Mouse (Mus musculus): Measurements from ENCODE around the gene Krt33b. TPM values are rescaled to one million over a fixed set of nuclear protein-coding genes. Genes with fewer than 3 reads are reported as not detected.

Krt33b gene
- polyA plus RNA-seq, 1 experiment from 2014 or later: not detected

GRCm38 (mm10) chr11:100047193-100047592 lies 17.5 kb upstream of the Krt33b start:
- Histone ChIP-seq H3K9me3 (replicated peaks; ENCODE audit: control insufficient read depth, low read length) (no peaks in the 10 kb centered on the region), H3K9ac (replicated peaks; ENCODE audit: low read length) (no peak overlapping the region), H3K27ac (replicated peaks; ENCODE audit: low read depth, low read length) (no peak overlapping the region), H3K4me3 (ENCODE audit: low read depth, low read length) (no peak overlapping the region), H3K4me2 (ENCODE audit: low read depth, low read length) (no peak overlapping the region), H3K36me3 (replicated peaks; ENCODE audit: control insufficient read depth, insufficient read depth, low read depth, low read length) (no peaks in the 10 kb centered on the region), H3K27me3 (ENCODE audit: control insufficient read depth, insufficient read depth, low read length) (no peaks in the 10 kb centered on the region), H3K4me1 (ENCODE audit: control insufficient read depth, insufficient read depth, low read length) (no peaks in the 10 kb centered on the region)
- WGBS: 86% methylated on average over 2 of the region's 2 CpGs
- no peak for DNase-seq (ENCODE audit: low spot score)
- no peak for ATAC-seq (replicated peaks; ENCODE audit: insufficient number of reproducible peaks, low FRiP score, low TSS enrichment, low read depth)

- H3K4me3 ChIP-seq (ENCODE audit: low read depth, low read length): no peak overlapping the region
- no peak overlapping the region for H3K27ac ChIP-seq (replicated peaks; ENCODE audit: low read depth, low read length)
- 84% methylated on average over 6 of the region's 6 CpGs for WGBS
- ATAC-seq (replicated peaks; ENCODE audit: insufficient number of reproducible peaks, low FRiP score, low TSS enrichment, low read depth) (no peak), DNase-seq (ENCODE audit: low spot score) (no peak)
- no peak overlapping the region for H3K9ac ChIP-seq (replicated peaks; ENCODE audit: low read length)
- H3K27me3 ChIP-seq (ENCODE audit: control insufficient read depth, insufficient read depth, low read length): no peaks in the 10 kb centered on the region
- H3K4me1 ChIP-seq (ENCODE audit: control insufficient read depth, insufficient read depth, low read length): no peaks in the 10 kb centered on the region
- no peak overlapping the region for H3K4me2 ChIP-seq (ENCODE audit: low read depth, low read length)
- no peaks in the 10 kb centered on the region for H3K9me3 ChIP-seq (replicated peaks; ENCODE audit: control insufficient read depth, low read length)
- no peaks in the 10 kb centered on the region for H3K36me3 ChIP-seq (replicated peaks; ENCODE audit: control insufficient read depth, insufficient read depth, low read depth, low read length)
These were observed 16.7 kb upstream of the Krt33b start for GRCm38 (mm10) chr11:100046303-100046866.

- WGBS: 84% methylated on average over 6 of the region's 6 CpGs
- Histone ChIP-seq H3K4me3 (ENCODE audit: low read depth, low read length) (no peak within 1 kb of the TSS), H3K9ac (replicated peaks; ENCODE audit: low read length) (no peak within 1 kb of the TSS), H3K4me2 (ENCODE audit: low read depth, low read length) (no peak within 1 kb of the TSS), H3K27me3 (ENCODE audit: control insufficient read depth, insufficient read depth, low read length) (no peaks in the 10 kb centered on the region), H3K4me1 (ENCODE audit: control insufficient read depth, insufficient read depth, low read length) (no peaks in the 10 kb centered on the region), H3K9me3 (replicated peaks; ENCODE audit: control insufficient read depth, low read length) (no peaks in the 10 kb centered on the region), H3K27ac (replicated peaks; ENCODE audit: low read depth, low read length) (no peak within 1 kb of the TSS), H3K36me3 (replicated peaks; ENCODE audit: control insufficient read depth, insufficient read depth, low read depth, low read length) (no peaks in the 10 kb centered on the region)
- no peak for ATAC-seq (replicated peaks; ENCODE audit: insufficient number of reproducible peaks, low FRiP score, low TSS enrichment, low read depth)
- DNase-seq (ENCODE audit: low spot score): no peak
These were observed 11.8 kb upstream of the Krt33b start, which contains the start of gene Krt34 for GRCm38 (mm10) chr11:100041454-100041853. TSS of gene Krt34 (minus strand) at chr11:100041554.

GRCm38 (mm10) chr11:100021438-100021837 lies 8.2 kb downstream of the Krt33b start:
- ATAC-seq (replicated peaks; ENCODE audit: insufficient number of reproducible peaks, low FRiP score, low TSS enrichment, low read depth) (no peak), DNase-seq (ENCODE audit: low spot score) (no peak)
- no peaks in the 10 kb centered on the region for H3K27me3 ChIP-seq (ENCODE audit: control insufficient read depth, insufficient read depth, low read length)
- H3K9ac ChIP-seq (replicated peaks; ENCODE audit: low read length): no peak overlapping the region
- H3K4me3 ChIP-seq (ENCODE audit: low read depth, low read length): no peak overlapping the region
- H3K4me1 ChIP-seq (ENCODE audit: control insufficient read depth, insufficient read depth, low read length): no peaks in the 10 kb centered on the region
- H3K4me2 ChIP-seq (ENCODE audit: low read depth, low read length): no peak overlapping the region
- H3K27ac ChIP-seq (replicated peaks; ENCODE audit: low read depth, low read length): no peak overlapping the region
- H3K36me3 ChIP-seq (replicated peaks; ENCODE audit: control insufficient read depth, insufficient read depth, low read depth, low read length): no peaks in the 10 kb centered on the region
- H3K9me3 ChIP-seq (replicated peaks; ENCODE audit: control insufficient read depth, low read length): no peaks in the 10 kb centered on the region
- WGBS: 77% methylated on average over 5 of the region's 5 CpGs

- 81% methylated on average over 1 of the region's 1 CpGs for WGBS
- DNase-seq (ENCODE audit: low spot score) (no peak), ATAC-seq (replicated peaks; ENCODE audit: insufficient number of reproducible peaks, low FRiP score, low TSS enrichment, low read depth) (no peak)
- no peaks in the 10 kb centered on the region for H3K9me3 ChIP-seq (replicated peaks; ENCODE audit: control insufficient read depth, low read length)
- no peaks in the 10 kb centered on the region for H3K36me3 ChIP-seq (replicated peaks; ENCODE audit: control insufficient read depth, insufficient read depth, low read depth, low read length)
- H3K27ac ChIP-seq (replicated peaks; ENCODE audit: low read depth, low read length): no peak overlapping the region
- no peak overlapping the region for H3K4me2 ChIP-seq (ENCODE audit: low read depth, low read length)
- H3K27me3 ChIP-seq (ENCODE audit: control insufficient read depth, insufficient read depth, low read length): no peaks in the 10 kb centered on the region
- H3K9ac ChIP-seq (replicated peaks; ENCODE audit: low read length): no peak overlapping the region
- H3K4me1 ChIP-seq (ENCODE audit: control insufficient read depth, insufficient read depth, low read length): no peaks in the 10 kb centered on the region
- H3K4me3 ChIP-seq (ENCODE audit: low read depth, low read length): no peak overlapping the region
These were observed 10.2 kb downstream of the Krt33b start for GRCm38 (mm10) chr11:100019466-100019865.

GRCm38 (mm10) chr11:100016112-100016511 lies 13.6 kb downstream of the Krt33b start, which contains the start of gene Krt33a:
TSS of gene Krt33a (minus strand) at chr11:100016212.
- H3K27ac ChIP-seq (replicated peaks; ENCODE audit: low read depth, low read length): no peak within 1 kb of the TSS
- H3K9ac ChIP-seq (replicated peaks; ENCODE audit: low read length): no peak within 1 kb of the TSS
- 93% methylated on average over 4 of the region's 4 CpGs for WGBS
- no peaks in the 10 kb centered on the region for H3K27me3 ChIP-seq (ENCODE audit: control insufficient read depth, insufficient read depth, low read length)
- H3K4me1 ChIP-seq (ENCODE audit: control insufficient read depth, insufficient read depth, low read length): no peaks in the 10 kb centered on the region
- DNase-seq (ENCODE audit: low spot score) (no peak), ATAC-seq (replicated peaks; ENCODE audit: insufficient number of reproducible peaks, low FRiP score, low TSS enrichment, low read depth) (no peak)
- H3K36me3 ChIP-seq (replicated peaks; ENCODE audit: control insufficient read depth, insufficient read depth, low read depth, low read length): no peaks in the 10 kb centered on the region
- no peak within 1 kb of the TSS for H3K4me2 ChIP-seq (ENCODE audit: low read depth, low read length)
- H3K4me3 ChIP-seq (ENCODE audit: low read depth, low read length): no peak within 1 kb of the TSS
- H3K9me3 ChIP-seq (replicated peaks; ENCODE audit: control insufficient read depth, low read length): no peaks in the 10 kb centered on the region

GRCm38 (mm10) chr11:100013691-100014171 lies 15.9 kb downstream of the Krt33b start:
- Histone ChIP-seq H3K36me3 (replicated peaks; ENCODE audit: control insufficient read depth, insufficient read depth, low read depth, low read length) (no peaks in the 10 kb centered on the region), H3K9ac (replicated peaks; ENCODE audit: low read length) (no peak overlapping the region), H3K4me3 (ENCODE audit: low read depth, low read length) (no peak overlapping the region), H3K4me2 (ENCODE audit: low read depth, low read length) (no peak overlapping the region), H3K4me1 (ENCODE audit: control insufficient read depth, insufficient read depth, low read length) (no peaks in the 10 kb centered on the region), H3K9me3 (replicated peaks; ENCODE audit: control insufficient read depth, low read length) (no peaks in the 10 kb centered on the region), H3K27ac (replicated peaks; ENCODE audit: low read depth, low read length) (no peak overlapping the region), H3K27me3 (ENCODE audit: control insufficient read depth, insufficient read depth, low read length) (no peaks in the 10 kb centered on the region)
- DNase-seq (ENCODE audit: low spot score) (peak; percentile 5), ATAC-seq (replicated peaks; ENCODE audit: insufficient number of reproducible peaks, low FRiP score, low TSS enrichment, low read depth) (no peak)
- WGBS: 61% methylated on average over 4 of the region's 4 CpGs

- Histone ChIP-seq H3K4me3 (ENCODE audit: low read depth, low read length) (no peak overlapping the region), H3K36me3 (replicated peaks; ENCODE audit: control insufficient read depth, insufficient read depth, low read depth, low read length) (no peaks in the 10 kb centered on the region), H3K9me3 (replicated peaks; ENCODE audit: control insufficient read depth, low read length) (no peaks in the 10 kb centered on the region), H3K4me2 (ENCODE audit: low read depth, low read length) (no peak overlapping the region), H3K4me1 (ENCODE audit: control insufficient read depth, insufficient read depth, low read length) (no peaks in the 10 kb centered on the region), H3K27me3 (ENCODE audit: control insufficient read depth, insufficient read depth, low read length) (no peaks in the 10 kb centered on the region), H3K27ac (replicated peaks; ENCODE audit: low read depth, low read length) (no peak overlapping the region), H3K9ac (replicated peaks; ENCODE audit: low read length) (no peak overlapping the region)
- ATAC-seq (replicated peaks; ENCODE audit: insufficient number of reproducible peaks, low FRiP score, low TSS enrichment, low read depth) (no peak), DNase-seq (ENCODE audit: low spot score) (no peak)
- 79% methylated on average over 5 of the region's 5 CpGs for WGBS
These were observed 19.0 kb downstream of the Krt33b start for GRCm38 (mm10) chr11:100010682-100011081.

Measured in embryonic facial prominence, embryonic 11.5 days (tissue).